Mouse (Mus musculus): Measurements from ENCODE around the gene Rpl27.
"Not testable (repeated sequence)": the region's sequence is repeated elsewhere in the genome, so short reads cannot be mapped to it uniquely, and the experiment has no call there.

Rpl27 gene

DNA sequence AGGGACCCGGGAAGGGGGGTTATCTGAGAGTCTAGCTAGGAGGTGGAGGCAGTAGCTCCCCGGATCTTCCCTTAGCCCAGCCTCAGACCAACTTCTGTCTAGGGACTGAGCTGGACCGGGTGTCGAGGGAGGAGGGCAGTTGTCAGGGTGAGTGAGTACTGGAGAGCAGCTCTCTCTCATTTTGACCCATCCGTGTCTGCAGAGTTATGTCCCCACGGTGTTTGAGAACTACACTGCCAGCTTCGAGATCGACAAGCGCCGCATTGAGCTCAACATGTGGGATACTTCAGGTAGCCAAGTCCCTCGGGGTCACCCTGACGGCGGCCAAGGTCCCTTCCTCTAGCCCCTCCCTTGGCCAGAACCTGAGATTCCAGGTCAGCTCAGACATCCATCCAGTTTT, 26.6 kb downstream of the Rpl27 start:
- DNase-seq: no peak

DNA sequence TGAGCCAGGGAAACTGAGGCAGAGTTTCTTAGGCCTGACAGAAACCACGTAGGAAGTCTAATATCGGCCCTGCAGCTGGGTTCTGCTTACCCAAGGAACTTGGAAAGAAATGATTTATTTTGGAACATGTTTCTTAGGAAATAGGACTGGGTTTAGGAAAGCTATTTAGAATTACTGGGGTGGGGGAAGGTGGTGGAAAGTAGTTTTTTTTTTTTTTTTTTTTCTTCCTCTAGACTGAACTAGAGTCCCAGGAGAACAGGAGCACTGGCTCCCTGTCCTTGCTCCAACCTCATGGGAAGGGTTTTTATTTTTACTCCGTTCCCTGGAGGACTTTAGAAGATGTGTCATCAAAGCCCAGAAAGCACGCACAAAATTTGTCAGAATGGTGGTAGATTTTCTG, 27.1 kb downstream of the Rpl27 start:
- DNase-seq: no peak

DNA sequence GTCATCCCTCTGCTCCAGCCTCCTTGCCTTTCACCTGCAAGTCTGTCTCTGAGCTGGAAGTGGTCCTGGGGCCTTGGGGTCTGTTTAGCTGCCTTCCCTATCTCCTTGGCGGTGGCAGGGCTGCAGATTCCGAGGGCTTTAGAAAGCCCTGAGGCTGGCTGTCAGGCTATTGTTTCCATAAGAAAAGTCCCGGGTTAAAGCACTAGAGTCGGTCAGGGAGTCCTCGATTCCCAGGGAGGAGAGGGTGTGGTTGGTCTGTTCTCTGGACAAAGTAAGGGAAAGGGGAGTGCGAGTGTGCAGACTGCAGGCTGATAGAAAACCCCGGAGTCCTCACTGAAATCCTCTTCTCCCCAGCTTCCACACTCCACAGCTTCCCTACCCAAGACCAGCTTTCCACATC, 28.1 kb downstream of the Rpl27 start:
- DNase-seq: no peak

DNA sequence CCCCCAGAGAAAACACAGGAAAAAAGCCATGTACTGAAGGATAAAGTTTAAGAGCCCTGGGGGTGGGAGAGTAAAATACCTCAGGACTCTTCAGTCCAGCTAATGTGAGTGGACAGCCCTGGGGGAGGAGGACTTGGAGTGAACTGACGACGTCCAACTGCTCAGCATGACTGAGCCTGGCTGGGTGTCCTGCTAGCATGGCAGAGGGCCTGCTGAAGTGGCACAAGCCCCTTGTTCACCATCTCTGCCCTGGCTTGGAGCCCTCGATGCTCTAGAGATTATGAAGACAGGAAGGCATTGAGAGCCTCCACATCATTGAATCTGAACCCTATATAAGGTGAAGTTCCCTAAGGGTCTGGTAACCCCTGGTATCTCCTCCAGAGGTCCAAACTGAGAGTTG, 29.8 kb downstream of the Rpl27 start:
- DNase-seq: no peak

DNA sequence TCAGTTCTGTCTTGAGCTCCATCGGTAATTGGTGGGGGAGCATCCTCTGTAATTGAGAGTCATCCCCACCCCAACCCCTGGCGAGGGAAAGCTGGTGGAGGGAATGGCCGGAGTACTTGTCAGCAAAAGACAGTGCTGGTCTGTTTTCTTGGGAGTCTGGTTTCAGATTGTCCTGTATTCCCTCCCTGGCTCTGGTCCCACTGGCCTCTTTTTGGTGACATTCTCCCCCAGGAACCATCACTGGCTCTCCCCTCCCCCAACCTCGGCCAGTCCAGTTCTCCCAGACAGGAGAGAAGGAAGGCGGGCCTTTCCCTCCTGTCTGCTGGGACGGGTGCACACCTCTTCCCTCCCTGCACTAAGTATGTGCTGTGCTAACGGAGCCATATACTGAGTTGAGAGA, 30.2 kb downstream of the Rpl27 start:
- DNase-seq: peak; percentile 45

DNA sequence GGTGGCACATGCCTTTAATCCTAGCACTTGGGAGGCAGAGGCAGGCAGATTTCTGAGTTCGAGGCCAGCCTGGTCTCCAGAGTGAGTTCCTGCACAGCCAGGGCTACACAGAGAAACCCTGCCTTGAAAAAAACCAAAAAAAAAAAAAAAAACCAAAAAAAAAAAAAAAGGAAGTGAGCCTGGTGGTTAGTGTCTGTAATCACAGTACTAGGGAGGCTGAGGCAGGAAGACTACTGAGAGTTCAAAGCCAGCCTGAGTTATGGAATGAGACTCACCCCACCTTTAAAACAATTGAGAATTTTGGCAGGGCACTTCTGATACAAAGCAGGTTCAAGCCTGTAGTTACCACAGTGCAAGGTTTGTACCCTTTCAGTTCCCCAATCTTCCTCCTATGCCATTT, 31.6 kb downstream of the Rpl27 start:
- DNase-seq: not testable (repeated sequence)

DNA sequence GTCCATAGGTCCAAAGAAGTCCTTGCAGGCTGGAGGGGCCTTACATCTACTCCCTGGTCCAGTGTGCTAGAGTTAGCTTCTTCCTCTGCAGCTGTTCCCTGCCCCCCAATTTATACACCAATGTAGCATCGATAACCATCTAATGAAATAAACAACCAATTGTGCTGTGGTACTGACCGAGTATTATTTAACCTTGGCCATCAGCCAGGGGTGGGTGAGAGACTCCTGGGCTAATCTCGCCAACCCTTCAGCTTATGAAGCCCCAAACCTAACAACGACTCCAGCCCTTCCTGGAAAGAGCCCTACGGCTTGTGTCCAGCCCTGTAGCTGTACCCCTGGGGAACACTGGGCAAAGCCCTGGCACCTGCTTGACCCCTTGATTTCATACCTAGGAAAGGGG, 32.2 kb downstream of the Rpl27 start:
- no peak for DNase-seq

DNA sequence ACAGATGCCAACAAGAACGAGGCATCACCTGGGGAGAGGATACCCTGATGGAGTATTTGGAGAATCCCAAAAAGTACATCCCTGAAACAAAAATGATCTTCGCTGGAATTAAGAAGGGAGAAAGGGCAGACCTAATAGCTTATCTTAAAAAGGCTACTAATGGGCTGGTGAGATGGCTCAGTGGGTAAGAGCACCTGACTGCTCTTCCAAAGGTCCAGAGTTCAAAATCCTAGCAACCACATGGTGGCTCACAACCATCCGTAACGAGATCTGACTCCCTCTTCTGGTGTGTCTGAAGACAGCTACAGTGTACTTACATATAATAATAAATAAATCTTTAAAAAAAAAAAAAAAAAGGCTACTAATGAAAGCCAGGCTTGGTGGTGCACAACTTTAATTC, 34.3 kb downstream of the Rpl27 start:
- DNase-seq: not testable (repeated sequence)

DNA sequence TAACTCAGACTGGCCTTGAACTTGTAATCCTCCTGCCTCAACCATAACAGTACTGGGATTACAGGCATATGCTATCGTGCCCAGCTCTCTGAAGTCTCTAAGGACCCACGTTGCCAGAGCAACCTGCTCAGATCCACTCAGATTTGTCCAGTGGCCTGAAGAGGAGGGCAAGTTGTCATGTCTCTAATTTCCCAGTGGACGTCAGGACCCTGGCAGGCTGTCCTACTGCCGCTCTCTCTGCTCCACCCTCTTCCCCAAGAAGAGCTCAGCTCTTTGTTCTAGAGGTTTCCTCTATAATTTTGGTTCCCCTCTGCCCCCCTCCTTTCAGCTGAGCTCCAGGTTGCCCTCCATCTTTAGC, 35.1 kb downstream of the Rpl27 start:
- DNase-seq: no peak

DNA sequence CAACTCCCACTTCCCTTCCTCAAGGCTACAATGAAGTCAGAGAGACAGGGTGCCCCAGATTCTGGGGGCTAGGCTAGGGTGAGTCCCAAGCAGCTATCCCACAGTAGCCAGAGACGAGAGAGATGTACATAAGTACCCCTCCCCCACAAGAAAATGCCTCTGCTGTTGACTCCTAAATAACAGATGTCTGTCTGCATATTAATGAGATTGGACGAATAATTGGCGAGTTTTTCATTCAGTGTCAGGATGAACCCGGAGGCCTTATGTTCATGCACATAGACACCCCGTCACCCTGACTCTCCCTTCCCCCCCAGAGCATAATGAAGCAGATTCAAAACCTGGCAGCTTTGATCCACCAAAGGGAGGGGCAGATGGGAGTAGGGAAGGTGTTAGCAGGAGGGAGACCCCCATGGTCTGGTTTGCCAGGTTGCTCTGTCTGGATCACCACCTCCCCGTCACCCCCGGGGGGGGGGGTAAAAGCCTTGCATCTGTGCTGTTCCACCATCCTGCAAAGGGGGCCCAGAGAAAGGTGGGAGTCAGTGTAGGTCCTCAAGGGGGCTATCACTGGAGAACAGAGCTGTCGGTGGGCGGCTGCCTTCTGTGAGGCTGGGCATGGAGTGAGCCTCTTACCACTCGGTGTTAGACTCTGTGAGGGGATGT, 35.6 kb downstream of the Rpl27 start:
- DNase-seq: no peak

DNA sequence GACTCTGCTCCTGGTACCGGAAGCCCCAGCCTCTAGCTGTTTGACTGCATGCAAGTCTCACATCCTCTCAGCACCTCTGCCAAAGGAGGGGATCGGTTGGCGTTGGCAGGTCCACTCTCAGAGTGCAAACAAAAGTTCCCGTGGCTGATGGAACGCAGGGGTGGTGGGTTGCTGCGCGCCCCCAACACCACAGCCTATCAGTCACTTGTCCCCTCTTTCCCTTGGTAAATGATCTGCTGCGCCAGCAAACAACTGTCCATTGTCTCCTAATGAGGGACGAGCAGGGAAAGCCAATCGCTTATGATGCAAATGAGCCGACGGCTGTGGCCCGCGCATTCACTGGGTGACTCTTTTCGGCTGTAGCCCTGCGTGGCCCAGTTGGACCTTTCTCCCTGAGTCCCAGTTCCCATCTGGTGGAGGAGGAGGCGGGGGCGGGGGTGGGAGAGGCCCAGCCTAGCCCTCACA, 37.1 kb downstream of the Rpl27 start:
- DNase-seq: no peak

DNA sequence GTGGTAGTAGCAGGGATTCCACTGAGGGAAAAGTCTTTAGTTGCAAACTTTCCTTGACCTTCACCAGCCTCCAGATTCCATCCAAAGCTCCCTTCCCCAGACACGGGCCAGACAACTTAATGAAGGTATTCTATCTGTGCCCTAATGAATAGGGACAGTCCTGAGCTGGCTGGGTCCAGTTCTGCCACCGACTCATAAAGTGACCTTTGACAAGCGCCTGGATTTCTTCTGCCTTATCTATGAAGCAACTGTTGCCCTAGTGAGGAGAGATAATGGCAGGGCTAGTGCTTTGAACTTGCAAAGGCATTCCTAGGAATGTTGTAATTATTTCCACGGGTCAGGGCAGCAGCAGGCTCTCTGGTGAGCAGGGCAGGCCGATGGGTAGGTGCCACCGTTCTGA, 38.8 kb downstream of the Rpl27 start:
- DNase-seq: no peak

DNA sequence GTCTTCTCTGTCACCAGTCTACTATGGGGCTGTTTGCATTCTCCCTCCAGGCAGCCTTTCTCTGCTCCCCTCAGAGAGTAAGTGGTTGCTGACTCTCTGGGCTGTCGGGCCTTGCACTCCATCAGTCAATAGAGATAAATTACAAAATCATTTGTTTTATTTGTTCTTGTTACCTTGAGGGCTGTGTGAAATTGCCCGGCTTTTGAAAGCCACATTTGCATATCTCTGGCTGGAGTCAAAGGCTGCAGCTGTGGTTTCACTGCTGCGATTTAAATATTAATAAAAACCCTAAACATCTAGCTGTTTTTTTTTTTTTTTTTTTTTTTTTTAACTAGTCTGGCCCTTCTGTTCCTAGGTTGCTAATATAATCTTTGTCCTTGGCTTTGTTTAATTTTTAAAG, 41.7 kb downstream of the Rpl27 start:
- DNase-seq: no peak

DNA sequence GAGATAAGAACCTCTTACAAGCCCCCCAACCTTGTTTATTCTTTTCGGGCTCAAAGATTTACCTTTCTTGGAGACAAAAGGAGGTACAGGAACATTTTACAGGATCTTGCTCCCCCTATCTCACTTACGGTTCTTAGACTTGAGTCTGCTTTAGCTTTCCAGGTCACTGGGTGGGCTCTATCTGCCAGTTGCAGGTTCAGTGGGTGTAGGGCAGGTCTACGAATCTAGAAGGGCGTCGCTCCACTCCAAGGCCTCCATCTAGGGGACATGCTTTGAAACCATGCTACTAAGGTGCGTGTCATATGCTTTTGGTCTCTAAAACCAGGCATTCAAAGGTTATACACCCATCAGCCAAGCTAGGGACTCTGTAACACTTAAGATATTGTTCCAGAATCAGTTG, 42.1 kb downstream of the Rpl27 start:
- no peak for DNase-seq

DNA sequence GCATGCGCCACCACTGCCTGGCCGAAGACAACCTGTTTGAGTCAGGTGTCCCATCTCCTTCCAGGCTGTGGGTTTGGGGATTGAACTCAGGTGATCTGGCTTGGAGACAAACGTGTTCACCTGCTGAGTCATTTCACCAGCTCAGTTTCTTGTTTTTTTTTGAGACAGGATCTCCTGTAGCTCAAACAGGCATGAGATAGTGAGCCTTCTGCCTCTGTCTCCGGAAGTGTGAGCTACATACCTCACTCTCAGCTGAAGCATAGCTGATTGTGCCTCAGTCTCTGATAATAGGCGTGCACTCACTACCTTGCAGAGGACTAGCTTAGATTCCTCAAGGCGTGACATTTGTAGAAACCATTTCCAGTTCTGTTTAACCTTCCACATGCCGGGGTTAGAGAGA, 42.7 kb downstream of the Rpl27 start:
- no peak for DNase-seq

DNA sequence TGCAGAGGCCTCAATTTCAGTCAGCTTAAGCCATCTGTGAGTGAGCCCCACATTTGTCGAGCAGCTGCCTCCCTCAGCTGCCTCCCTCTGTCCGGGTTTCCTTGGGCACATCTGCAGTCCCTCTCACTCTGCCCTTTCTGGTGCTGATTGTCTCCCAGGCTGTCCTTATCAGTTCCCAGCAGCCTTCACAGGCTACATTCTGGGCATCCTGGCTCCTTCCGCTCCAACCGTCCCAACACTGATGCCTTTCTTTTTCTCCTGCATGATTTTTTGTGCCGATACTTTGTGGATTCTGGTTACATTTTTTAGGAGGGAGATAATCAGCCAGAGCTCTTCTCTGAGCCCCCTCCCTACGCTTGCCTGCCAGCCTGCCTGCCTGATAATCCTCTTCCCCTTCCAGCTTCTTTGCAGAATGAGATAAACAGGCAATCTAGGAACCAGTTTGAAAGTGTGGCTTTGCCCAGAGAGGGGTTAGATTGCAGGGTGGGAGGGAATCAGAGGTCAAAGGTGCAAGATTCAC, 43.5 kb downstream of the Rpl27 start:
- DNase-seq: no peak

DNA sequence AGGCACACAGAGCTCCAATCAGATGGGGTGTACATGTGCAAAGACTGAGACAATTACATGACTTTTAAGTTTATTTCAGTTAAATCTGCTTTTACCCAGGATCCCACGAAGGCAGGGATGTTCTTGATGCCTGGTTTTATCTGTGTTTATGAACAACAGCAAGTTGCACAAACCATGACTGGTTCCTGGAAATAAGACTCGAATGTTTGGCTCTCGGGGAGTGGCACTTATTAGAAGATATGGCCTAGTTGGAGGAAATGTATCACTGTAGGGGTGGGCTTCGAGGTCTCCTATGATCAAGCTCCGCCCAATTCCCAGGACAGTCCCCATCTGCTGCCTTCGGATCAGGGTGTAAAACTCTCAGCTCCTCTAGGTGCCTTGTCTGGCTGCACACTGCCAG, 44.0 kb downstream of the Rpl27 start:
- no peak for DNase-seq

Measured in right cerebral cortex, postnatal 14 days (tissue).